Mouse (Mus musculus): Measurements from ENCODE around the gene Chchd10. TPM values are rescaled to one million over a fixed set of nuclear protein-coding genes. Genes with fewer than 3 reads are reported as not detected.

Gene Chchd10
- total and polyA plus RNA-seq, 3 experiments: 147 to 540 (median 254) TPM

- no peaks in the 10 kb centered on the region for H3K36me3 ChIP-seq (replicated peaks in 1 of 2; ENCODE audit: control insufficient read depth in 1 of 2, insufficient read depth in 1 of 2, low read length in 1 of 2)
- in situ Hi-C loops (cut with MboI; ENCODE audit: low pct_ligation_motif_present, low pct_unique_long_range_greater_than_20kb, low sequenced_read_pairs): loop anchor here (5.0 to 25.0 kb wide), 3 partner anchors 67 to 364 kb away; partner anchors contain the start of gene Ggt5
- peak overlapping the region; percentile 41; the same call in 1 of the 2 replicates for H3K9ac ChIP-seq (ENCODE audit: insufficient read depth, low read depth)
- H3K4me3 ChIP-seq (replicated peaks in 1 of 3; ENCODE audit: low read depth in 2 of 3, low read length in 2 of 3, poor library complexity in 1 of 3): peak overlapping the region; percentile 28 to 55 (median 41)
- H3K4me2 ChIP-seq (ENCODE audit: insufficient read depth, low read depth, poor library complexity, severe bottlenecking): peak overlapping the region; percentile 63
- H3K4me1 ChIP-seq (ENCODE audit: control insufficient read depth in 1 of 2, insufficient read depth in 2 of 2): peaks cover 30 to 42% of the 10 kb centered on the region in 2 experiments
- peak overlapping the region; percentile 25; the same call in 1 of the 2 replicates for H3K27ac ChIP-seq (ENCODE audit: insufficient read depth, low read depth)
- no peaks in the 10 kb centered on the region for H3K79me2 ChIP-seq (replicated peaks; ENCODE audit: control insufficient read depth, extremely low read depth, insufficient read depth, poor library complexity, severe bottlenecking)
- H3K9me3 ChIP-seq (replicated peaks; ENCODE audit: low read length): no peaks in the 10 kb centered on the region
- TF ChIP-seq ELF1 (IDR thresholded peaks at IDR 0.05; ENCODE audit: low read depth, low read length) (no peak), SMC3 (IDR thresholded peaks at IDR 0.05; ENCODE audit: low read depth, low read length) (peak; percentile 84), ZC3H11A (IDR thresholded peaks at IDR 0.05; ENCODE audit: low read depth, low read length) (peak; percentile 41; the same call in 1 of the 2 replicates), SIN3A (IDR thresholded peaks at IDR 0.05; ENCODE audit: low read length) (peak; percentile 13; the same call in 1 of the 2 replicates), CTCF (conservative IDR thresholded peaks at IDR 0.05 in 1 of 2, IDR thresholded peaks at IDR 0.05 in 1 of 2; ENCODE audit: low read depth in 2 of 2, low read length in 2 of 2) (peak; percentile 73 to 94), RAD21 (IDR thresholded peaks at IDR 0.05; ENCODE audit: low read depth, low read length) (peak; percentile 76), BHLHE40 (IDR thresholded peaks at IDR 0.05; ENCODE audit: low read depth, low read length) (peak; percentile 74), NELFE (IDR thresholded peaks at IDR 0.05; ENCODE audit: low read depth, low read length) (peak; percentile 40; the same call in 1 of the 2 replicates), ZNF384 (IDR thresholded peaks at IDR 0.05; ENCODE audit: low read depth, low read length) (peak; percentile 100), HCFC1 (IDR thresholded peaks at IDR 0.05; ENCODE audit: low read depth, low read length) (no peak; the same call in 1 of the 2 replicates)
- peak; percentile 59 for DNase-seq (ENCODE audit: extremely low read depth)
- dilution Hi-C loops (cut with MboI; ENCODE audit: extremely low pct_ligation_motif_present, extremely low pct_unique_long_range_greater_than_20kb, low sequenced_read_pairs): no loop called here
- H3K27me3 ChIP-seq (replicated peaks): no peaks in the 10 kb centered on the region
Measured at GRCm38 (mm10) chr10:75951424-75952050, 18.6 kb downstream of the Chchd10 start.

DNA sequence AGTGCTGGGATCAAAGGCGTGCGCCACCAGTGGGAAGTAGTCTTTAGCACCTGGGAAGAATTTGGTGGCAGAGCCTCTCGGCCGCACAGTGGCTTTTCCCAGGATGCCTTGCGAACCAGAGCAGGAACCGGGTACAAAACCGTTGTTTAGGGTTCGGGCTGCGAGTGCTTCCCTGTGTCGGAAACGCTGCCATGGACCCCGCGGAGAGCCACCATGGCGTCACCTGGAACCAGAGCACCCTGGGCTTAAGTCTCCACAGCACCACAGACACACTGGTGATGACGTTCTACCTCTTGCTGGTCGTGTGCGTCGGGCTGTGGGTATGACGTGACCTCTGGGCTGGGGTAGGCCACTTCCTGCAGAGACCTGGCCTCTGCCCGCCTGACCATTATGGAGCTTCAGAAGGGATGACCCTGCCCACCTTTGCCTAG, 21.5 kb downstream of the Chchd10 start, which contains the start of gene Gm5134:
Gm5134 (plus strand) TSS at position 134 of the 431 bp plus-strand sequence.
- Histone ChIP-seq H3K4me2 (ENCODE audit: insufficient read depth, low read depth, poor library complexity, severe bottlenecking) (peak within 1 kb of the TSS; percentile 48), H3K9ac (ENCODE audit: insufficient read depth, low read depth) (peak within 1 kb of the TSS; percentile 85), H3K9me3 (replicated peaks; ENCODE audit: low read length) (no peaks in the 10 kb centered on the region), H3K4me1 (ENCODE audit: control insufficient read depth in 1 of 2, insufficient read depth in 2 of 2) (peaks cover 11 to 20% of the 10 kb centered on the region in 2 experiments), H3K79me2 (replicated peaks; ENCODE audit: control insufficient read depth, extremely low read depth, insufficient read depth, poor library complexity, severe bottlenecking) (no peaks in the 10 kb centered on the region), H3K36me3 (replicated peaks in 1 of 2; ENCODE audit: control insufficient read depth in 1 of 2, insufficient read depth in 1 of 2, low read length in 1 of 2) (no peaks in the 10 kb centered on the region), H3K4me3 (replicated peaks in 1 of 3; ENCODE audit: low read depth in 2 of 3, low read length in 2 of 3, poor library complexity in 1 of 3) (peak within 1 kb of the TSS in 2 of 3 experiments; percentile 58 to 70), H3K27me3 (replicated peaks) (no peaks in the 10 kb centered on the region), H3K27ac (ENCODE audit: insufficient read depth, low read depth) (peak within 1 kb of the TSS; percentile 14; the same call in 1 of the 2 replicates)
- dilution Hi-C loops (cut with MboI; ENCODE audit: extremely low pct_ligation_motif_present, extremely low pct_unique_long_range_greater_than_20kb, low sequenced_read_pairs): no loop called here
- in situ Hi-C loops (cut with MboI; ENCODE audit: low pct_ligation_motif_present, low pct_unique_long_range_greater_than_20kb, low sequenced_read_pairs): loop anchor here (5.0 to 25.0 kb wide), 3 partner anchors 70 to 367 kb away; partner anchors contain the start of gene Ggt5
- DNase-seq (ENCODE audit: extremely low read depth): no peak
- TF ChIP-seq SIN3A (IDR thresholded peaks at IDR 0.05; ENCODE audit: low read length) (no peak), MAFK (IDR thresholded peaks at IDR 0.05; ENCODE audit: insufficient replicate concordance, low read length) (no peak), ETS1 (conservative IDR thresholded peaks at IDR 0.05; ENCODE audit: low read depth, low read length) (no peak), IRF4 (IDR thresholded peaks at IDR 0.05; ENCODE audit: low read depth, low read length) (no peak), POLR2A (IDR thresholded peaks at IDR 0.05; ENCODE audit: low read depth, low read length) (peak; percentile 55; the same call in 1 of the 2 replicates), HCFC1 (IDR thresholded peaks at IDR 0.05; ENCODE audit: low read depth, low read length) (peak; percentile 19), CHD1 (IDR thresholded peaks at IDR 0.05; ENCODE audit: low read depth, low read length) (no peak), MEF2A (IDR thresholded peaks at IDR 0.05; ENCODE audit: borderline replicate concordance, low read depth, low read length) (no peak), RCOR1 (conservative IDR thresholded peaks at IDR 0.05; ENCODE audit: low read depth, low read length) (no peak), GABPA (IDR thresholded peaks at IDR 0.05; ENCODE audit: insufficient replicate concordance, low read depth, low read length) (no peak), E2F4 (IDR thresholded peaks at IDR 0.05; ENCODE audit: insufficient replicate concordance, low read depth, low read length) (no peak), ZKSCAN1 (IDR thresholded peaks at IDR 0.05; ENCODE audit: borderline replicate concordance, low read depth, low read length) (no peak), TBP (conservative IDR thresholded peaks at IDR 0.05; ENCODE audit: low read depth, low read length) (no peak), JUN (IDR thresholded peaks at IDR 0.05; ENCODE audit: insufficient read depth, low read depth, low read length) (no peak), UBTF (IDR thresholded peaks at IDR 0.05; ENCODE audit: low read depth, low read length) (no peak), NRF1 (IDR thresholded peaks at IDR 0.05; ENCODE audit: low read depth, low read length) (no peak), CHD2 (IDR thresholded peaks at IDR 0.05; ENCODE audit: low read length) (no peak), MAZ (IDR thresholded peaks at IDR 0.05; ENCODE audit: low read depth, low read length) (0 out of 2 replicates have a peak, but pooled peaks have one; percentile 16), EP300 (IDR thresholded peaks at IDR 0.05; ENCODE audit: low read length) (no peak), USF1 (IDR thresholded peaks at IDR 0.05; ENCODE audit: low read depth, low read length) (no peak), KAT2A (IDR thresholded peaks at IDR 0.05; ENCODE audit: insufficient replicate concordance, low read length) (no peak), MXI1 (IDR thresholded peaks at IDR 0.05; ENCODE audit: low read depth, low read length) (no peak), BHLHE40 (IDR thresholded peaks at IDR 0.05; ENCODE audit: low read depth, low read length) (no peak), ZC3H11A (IDR thresholded peaks at IDR 0.05; ENCODE audit: low read depth, low read length) (no peak), ZNF384 (IDR thresholded peaks at IDR 0.05; ENCODE audit: low read depth, low read length) (no peak)

All from CH12.LX (cell line).